Mouse (Mus musculus): ENCODE results near the gene Vav3.

Vav3 gene

DNA sequence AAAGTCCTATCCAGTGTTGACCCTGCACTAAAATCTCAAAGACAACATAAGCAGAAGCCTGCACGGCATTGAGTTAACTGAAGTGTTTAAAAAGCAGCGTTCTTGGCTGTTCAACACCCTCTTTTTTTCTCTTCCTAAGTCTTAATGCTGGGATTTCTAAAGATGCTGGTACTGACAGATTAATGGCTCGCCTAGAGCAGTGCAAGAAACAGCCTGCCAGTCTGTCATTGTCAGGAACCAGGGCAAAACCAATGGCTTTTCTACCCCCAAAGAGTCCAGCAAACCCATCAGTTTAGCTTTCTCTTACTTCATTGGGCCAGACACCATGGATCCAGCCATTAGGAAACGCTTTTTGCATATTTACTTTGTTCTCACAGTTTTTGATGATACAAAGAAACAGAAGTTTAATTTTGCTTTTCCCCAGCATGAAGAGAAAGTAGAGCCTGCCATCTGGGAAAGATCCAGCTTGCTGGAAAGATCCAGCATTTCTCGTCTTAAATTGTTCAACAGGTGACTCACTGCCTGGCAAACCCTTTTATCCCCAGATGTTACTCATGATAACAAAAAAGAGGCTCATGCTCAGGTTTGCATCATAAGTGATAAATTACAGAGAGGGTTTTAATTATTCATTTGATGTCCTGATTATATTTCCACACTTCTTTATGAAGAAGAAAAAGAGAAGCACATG, 343.3 kb downstream of the Vav3 start:
- DNase-seq (ENCODE audit: low spot score in 2 of 2) = no peak

DNA sequence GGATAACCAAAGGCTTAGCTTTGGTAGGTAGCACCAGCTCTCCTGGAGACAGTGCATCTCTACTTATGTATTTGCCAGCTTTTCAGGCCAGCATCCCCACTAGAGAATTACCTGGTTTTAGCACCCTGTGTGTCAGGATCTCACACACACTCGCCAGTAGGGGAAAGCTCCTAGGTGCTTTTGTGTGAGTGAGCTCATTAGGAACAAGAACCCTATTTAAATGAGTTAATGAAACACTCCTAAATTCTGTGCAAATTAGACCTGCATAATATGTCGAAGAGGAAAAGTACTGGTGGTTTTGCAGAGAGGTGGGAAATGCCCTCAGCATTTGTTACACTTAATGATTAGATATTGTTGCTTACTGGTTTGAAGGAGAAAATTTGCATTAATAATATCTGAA, 350.1 kb downstream of the Vav3 start:
- no peak for DNase-seq (ENCODE audit: low spot score in 2 of 2)

DNA sequence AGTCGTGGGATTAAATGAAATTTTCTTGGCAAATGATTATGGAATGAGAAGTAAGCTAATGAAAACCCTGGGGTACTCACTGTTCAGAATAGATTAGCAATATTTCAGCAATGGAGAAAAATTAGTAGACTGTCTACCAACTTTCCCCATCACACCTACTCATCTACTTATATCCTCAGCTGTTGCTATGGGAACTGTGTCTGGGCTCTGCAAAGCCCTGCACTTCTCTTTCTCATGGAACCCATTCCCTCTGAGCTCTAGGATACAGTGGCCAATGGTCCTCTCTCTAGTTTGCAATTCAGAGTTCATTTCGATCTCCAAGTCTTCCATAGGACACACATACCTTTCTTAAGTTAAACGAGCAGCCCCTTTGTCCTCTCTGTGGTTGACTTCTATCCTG, 352.2 kb downstream of the Vav3 start:
- no peak for DNase-seq (ENCODE audit: low spot score in 2 of 2)

- DNase-seq (ENCODE audit: low spot score in 2 of 2) = no peak
These were observed 360.8 kb downstream of the Vav3 start for GRCm38 (mm10) chr3:109701301-109701700.

- no peak for DNase-seq (ENCODE audit: low spot score in 2 of 2)
These were observed 367.5 kb downstream of the Vav3 start for GRCm38 (mm10) chr3:109707786-109708460.

DNA sequence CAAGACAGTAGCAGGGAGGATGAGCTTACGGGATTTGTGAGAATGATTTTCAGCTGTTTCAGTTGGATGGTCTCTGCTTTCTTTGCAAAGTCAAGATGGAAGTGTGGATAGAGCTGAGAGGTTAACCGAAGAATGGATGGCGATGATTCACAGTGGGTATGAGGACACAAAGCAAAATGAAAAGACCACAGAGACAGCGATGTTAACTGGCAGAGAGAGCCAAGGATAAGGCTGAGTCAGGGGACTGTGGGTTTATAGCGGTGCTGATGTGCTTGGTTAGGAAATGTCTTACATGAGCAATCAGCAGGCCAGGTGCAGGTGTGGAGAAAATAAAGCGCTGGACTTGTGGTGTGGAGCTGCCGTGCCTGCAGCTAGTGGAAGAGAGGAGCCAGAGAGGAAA, 371.3 kb downstream of the Vav3 start:
- no peak for DNase-seq (ENCODE audit: low spot score in 2 of 2)

GRCm38 (mm10) chr3:109714476-109714875, 374.0 kb downstream of the Vav3 start:
- no peak for DNase-seq (ENCODE audit: low spot score in 2 of 2)

GRCm38 (mm10) chr3:109721753-109722152, 381.3 kb downstream of the Vav3 start:
- no peak for DNase-seq (ENCODE audit: low spot score in 2 of 2)

- DNase-seq (ENCODE audit: low spot score in 2 of 2) = peak in 1 of 2 experiments; percentile 23
These were observed 386.3 kb downstream of the Vav3 start for GRCm38 (mm10) chr3:109726776-109727175.

- peak in 1 of 2 experiments; percentile 45 for DNase-seq (ENCODE audit: low spot score in 2 of 2)
These were observed 391.3 kb downstream of the Vav3 start for GRCm38 (mm10) chr3:109731592-109732230.

DNA sequence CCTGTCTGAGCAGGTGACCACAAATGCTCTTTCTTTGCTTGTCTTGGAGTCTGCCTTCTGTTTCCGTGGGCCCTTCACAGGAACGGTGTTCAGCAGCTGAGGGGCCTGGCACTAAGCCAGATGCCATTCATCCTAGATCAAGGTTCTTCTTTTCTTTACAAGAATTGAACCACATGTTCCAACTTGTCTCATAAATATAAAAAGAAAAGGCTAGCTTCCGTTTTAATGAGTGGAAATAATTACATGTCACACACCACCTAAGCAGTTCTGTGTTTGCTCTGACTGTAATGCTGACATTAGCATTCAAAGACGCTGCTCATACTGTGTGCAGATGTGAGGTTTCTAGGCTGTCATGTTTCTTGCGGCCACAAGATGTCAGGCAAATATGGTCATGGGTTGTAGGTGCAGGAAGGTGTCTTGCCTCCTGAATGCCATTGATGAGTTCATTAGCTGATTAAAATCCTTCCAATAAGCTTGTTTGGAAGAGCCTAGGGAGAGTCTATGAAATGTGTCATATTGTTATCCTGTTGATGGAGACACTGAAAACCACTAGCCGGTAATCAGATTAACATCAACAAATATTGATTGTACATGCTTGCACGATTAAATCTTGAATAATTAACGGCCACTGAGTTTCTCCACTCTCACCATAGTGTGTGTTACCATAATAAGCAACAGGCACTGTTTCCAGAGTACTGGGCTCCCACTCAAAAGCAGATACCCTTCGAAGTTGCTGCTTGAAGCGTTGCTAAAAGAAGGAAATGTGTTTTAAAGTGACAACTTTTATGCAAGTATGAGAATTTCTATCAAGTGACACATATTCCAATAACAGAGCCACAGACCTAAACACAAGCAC, 392.1 kb downstream of the Vav3 start:
- peak in 1 of 2 experiments; percentile 25 for DNase-seq (ENCODE audit: low spot score in 2 of 2)

All from spleen, postnatal 4 days (tissue).